Mouse (Mus musculus): ENCODE measurements around the gene Slc10a7. TPM values are rescaled to one million over a fixed set of nuclear protein-coding genes. Genes with fewer than 3 reads are reported as not detected.

The Slc10a7 gene
- polyA plus RNA-seq, 1 experiment from 2014 or later, result 6.9 TPM

- no peak overlapping the region for H3K4me2 ChIP-seq
- H3K9ac ChIP-seq, result no peak overlapping the region
- H3K36me3 ChIP-seq (replicated peaks), result no peaks in the 10 kb centered on the region
- no peak for ATAC-seq (ENCODE audit: insufficient read depth)
- no peaks in the 10 kb centered on the region for H3K9me3 ChIP-seq (replicated peaks)
- no peak overlapping the region for H3K4me3 ChIP-seq (replicated peaks)
- 79% methylated on average over 3 of the region's 3 CpGs for WGBS (ENCODE audit: insufficient replicate concordance)
- no peaks in the 10 kb centered on the region for H3K27me3 ChIP-seq
- no peaks in the 10 kb centered on the region for H3K4me1 ChIP-seq (replicated peaks)
- no peak overlapping the region for H3K27ac ChIP-seq (replicated peaks)
These were observed 68.9 kb downstream of the Slc10a7 start for GRCm38 (mm10) chr8:78578036-78578435.

DNA sequence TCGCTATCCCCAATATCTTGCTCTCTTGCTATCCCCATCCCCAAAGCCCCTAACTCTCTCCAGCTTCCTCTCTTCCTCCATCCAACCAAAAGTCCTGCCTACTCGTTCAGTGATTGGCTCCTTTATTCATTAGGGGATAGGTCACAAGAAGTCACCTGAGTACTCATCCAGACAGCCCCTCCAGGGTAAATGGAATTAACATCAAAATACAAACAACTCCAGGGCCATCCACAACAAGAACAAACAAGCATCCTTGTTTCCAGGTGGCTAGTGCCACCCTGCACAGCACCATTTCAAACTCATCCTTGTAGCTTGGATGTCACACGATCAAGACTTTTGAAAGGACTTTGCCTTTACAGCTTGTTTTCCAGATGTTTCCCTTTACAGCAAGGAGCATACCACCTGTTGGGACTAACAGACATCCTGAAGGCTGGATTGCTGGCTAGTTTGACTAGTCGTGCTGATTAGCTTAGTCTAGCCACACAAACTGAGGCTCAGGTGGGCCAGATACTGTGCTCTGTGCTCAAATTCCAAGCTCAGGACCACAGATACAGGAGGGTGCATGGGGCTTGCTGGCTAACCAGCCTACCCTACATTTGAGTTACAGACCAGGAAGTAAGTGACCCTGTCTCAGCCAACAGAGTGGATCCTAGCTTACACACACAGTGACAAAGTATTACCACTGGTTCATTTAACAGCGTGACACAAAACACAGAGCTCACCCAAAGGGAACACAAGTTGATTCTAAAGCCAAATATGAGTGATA is 75.0 kb downstream of the Slc10a7 start:
- H3K9ac ChIP-seq, result no peak overlapping the region
- no peak overlapping the region for H3K4me3 ChIP-seq (replicated peaks)
- H3K4me1 ChIP-seq (replicated peaks), result no peaks in the 10 kb centered on the region
- WGBS (ENCODE audit: insufficient replicate concordance), result 56% methylated on average over 5 of the region's 5 CpGs
- H3K36me3 ChIP-seq (replicated peaks), result no peaks in the 10 kb centered on the region
- no peaks in the 10 kb centered on the region for H3K27me3 ChIP-seq
- H3K27ac ChIP-seq (replicated peaks), result no peak overlapping the region
- ATAC-seq (ENCODE audit: insufficient read depth), result no peak
- H3K9me3 ChIP-seq (replicated peaks), result no peaks in the 10 kb centered on the region
- H3K4me2 ChIP-seq, result no peak overlapping the region

DNA sequence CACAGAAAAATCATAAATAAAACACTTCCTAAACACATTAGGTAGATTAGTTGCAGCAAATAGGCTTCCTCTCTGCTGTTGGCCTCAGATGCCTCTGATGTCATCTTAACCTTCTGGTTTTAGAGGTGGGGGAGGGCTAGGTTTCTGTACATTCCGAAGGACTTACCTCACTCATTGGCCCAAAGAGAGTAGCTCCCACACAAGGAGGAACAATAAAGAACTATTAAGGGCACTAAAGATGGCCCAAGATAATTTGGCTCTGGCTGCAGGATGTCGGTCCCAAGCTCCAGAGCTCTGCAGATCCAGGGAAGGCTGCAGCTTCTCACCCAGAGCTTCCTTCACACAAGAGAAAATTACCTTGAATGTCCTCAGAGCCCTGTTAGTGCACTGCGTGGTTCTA is 75.7 kb downstream of the Slc10a7 start:
- 59% methylated on average over 3 of the region's 3 CpGs for WGBS (ENCODE audit: insufficient replicate concordance)
- ATAC-seq (ENCODE audit: insufficient read depth), result no peak
- Histone ChIP-seq H3K9ac (no peak overlapping the region), H3K27me3 (no peaks in the 10 kb centered on the region), H3K4me3 (replicated peaks) (no peak overlapping the region), H3K4me1 (replicated peaks) (no peaks in the 10 kb centered on the region), H3K9me3 (replicated peaks) (no peaks in the 10 kb centered on the region), H3K36me3 (replicated peaks) (no peaks in the 10 kb centered on the region), H3K27ac (replicated peaks) (no peak overlapping the region), H3K4me2 (no peak overlapping the region)

GRCm38 (mm10) chr8:78595481-78595908 is 86.3 kb downstream of the Slc10a7 start:
- Histone ChIP-seq H3K36me3 (replicated peaks) (no peaks in the 10 kb centered on the region), H3K4me3 (replicated peaks) (no peak overlapping the region), H3K4me2 (no peak overlapping the region), H3K27ac (replicated peaks) (no peak overlapping the region), H3K9ac (no peak overlapping the region), H3K4me1 (replicated peaks) (no peaks in the 10 kb centered on the region), H3K9me3 (replicated peaks) (no peaks in the 10 kb centered on the region), H3K27me3 (no peaks in the 10 kb centered on the region)
- WGBS (ENCODE audit: insufficient replicate concordance), result 68% methylated on average over 6 of the region's 6 CpGs
- ATAC-seq (ENCODE audit: insufficient read depth), result no peak

GRCm38 (mm10) chr8:78598237-78598636 is 89.1 kb downstream of the Slc10a7 start:
- Histone ChIP-seq H3K9ac (no peak overlapping the region), H3K36me3 (replicated peaks) (no peaks in the 10 kb centered on the region), H3K27ac (replicated peaks) (no peak overlapping the region), H3K27me3 (no peaks in the 10 kb centered on the region), H3K4me1 (replicated peaks) (no peaks in the 10 kb centered on the region), H3K4me3 (replicated peaks) (no peak overlapping the region), H3K4me2 (no peak overlapping the region), H3K9me3 (replicated peaks) (no peaks in the 10 kb centered on the region)
- WGBS (ENCODE audit: insufficient replicate concordance), result 63% methylated on average over 3 of the region's 3 CpGs
- ATAC-seq (ENCODE audit: insufficient read depth), result no peak

- no peaks in the 10 kb centered on the region for H3K27me3 ChIP-seq
- H3K4me2 ChIP-seq, result no peak overlapping the region
- no peaks in the 10 kb centered on the region for H3K4me1 ChIP-seq (replicated peaks)
- no peak for ATAC-seq (ENCODE audit: insufficient read depth)
- H3K4me3 ChIP-seq (replicated peaks), result no peak overlapping the region
- WGBS (ENCODE audit: insufficient replicate concordance), result 92% methylated on average over 5 of the region's 5 CpGs
- peaks cover 14% of the 10 kb centered on the region for H3K36me3 ChIP-seq (replicated peaks)
- H3K9ac ChIP-seq, result no peak overlapping the region
- H3K27ac ChIP-seq (replicated peaks), result no peak overlapping the region
- 0 out of 2 replicates have a peak, but pooled peaks cover 3% of the 10 kb centered on the region for H3K9me3 ChIP-seq (replicated peaks)
These were observed 93.9 kb downstream of the Slc10a7 start for GRCm38 (mm10) chr8:78603084-78603483.

DNA sequence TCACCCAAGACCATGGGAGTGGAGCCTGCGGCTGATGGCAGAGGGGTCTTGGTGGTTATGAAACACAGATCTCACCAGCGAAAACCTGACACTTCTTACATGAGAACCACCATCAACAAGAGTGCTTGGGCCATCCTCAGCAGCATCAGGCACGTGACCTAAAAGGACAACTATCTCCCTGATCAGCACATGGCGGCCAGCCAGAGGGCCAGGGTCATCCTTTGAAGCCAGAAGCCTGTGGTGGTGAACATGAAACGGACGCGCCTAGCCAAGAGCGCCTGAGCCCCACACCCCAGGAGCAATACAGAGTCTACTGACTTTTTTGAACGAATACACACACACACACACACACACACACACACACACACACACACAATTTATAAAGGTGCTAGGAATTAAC is 95.3 kb downstream of the Slc10a7 start:
- Histone ChIP-seq H3K36me3 (replicated peaks) (peaks cover 14% of the 10 kb centered on the region), H3K27me3 (no peaks in the 10 kb centered on the region), H3K4me1 (replicated peaks) (no peaks in the 10 kb centered on the region), H3K27ac (replicated peaks) (no peak overlapping the region), H3K4me2 (no peak overlapping the region), H3K9me3 (replicated peaks) (0 out of 2 replicates have a peak, but pooled peaks cover 3% of the 10 kb centered on the region), H3K9ac (no peak overlapping the region), H3K4me3 (replicated peaks) (no peak overlapping the region)
- WGBS (ENCODE audit: insufficient replicate concordance), result 79% methylated on average over 9 of the region's 9 CpGs
- ATAC-seq (ENCODE audit: insufficient read depth), result no peak

GRCm38 (mm10) chr8:78609301-78609700 is 100.2 kb downstream of the Slc10a7 start:
- Histone ChIP-seq H3K27ac (replicated peaks) (no peak overlapping the region), H3K9me3 (replicated peaks) (0 out of 2 replicates have a peak, but pooled peaks cover 3% of the 10 kb centered on the region), H3K9ac (no peak overlapping the region), H3K27me3 (no peaks in the 10 kb centered on the region), H3K36me3 (replicated peaks) (peaks cover 12% of the 10 kb centered on the region), H3K4me2 (no peak overlapping the region), H3K4me3 (replicated peaks) (no peak overlapping the region), H3K4me1 (replicated peaks) (no peaks in the 10 kb centered on the region)
- no peak for ATAC-seq (ENCODE audit: insufficient read depth)
- 72% methylated on average over 10 of the region's 10 CpGs for WGBS (ENCODE audit: insufficient replicate concordance)

DNA sequence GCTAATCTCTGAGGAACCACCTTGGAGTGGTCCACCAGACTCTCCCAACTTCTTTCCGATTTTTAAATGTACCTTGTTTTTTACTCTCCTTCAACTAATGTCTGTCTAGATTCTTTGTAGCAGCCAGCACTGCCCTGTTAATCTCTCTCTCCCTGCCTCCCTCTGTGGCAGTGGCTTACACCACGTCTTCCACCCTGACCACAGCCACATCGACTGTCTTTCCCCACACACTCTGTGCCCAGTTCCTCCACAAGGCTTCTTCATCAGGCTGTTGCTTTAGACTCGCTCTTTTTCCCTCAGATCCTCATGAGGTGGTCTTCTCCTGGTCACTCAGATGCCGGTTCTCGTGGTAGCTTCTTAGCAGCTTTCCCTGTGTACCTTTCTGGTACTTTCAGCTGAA is 101.9 kb downstream of the Slc10a7 start:
- no peak overlapping the region for H3K4me2 ChIP-seq
- H3K27ac ChIP-seq (replicated peaks), result no peak overlapping the region
- H3K9me3 ChIP-seq (replicated peaks), result 0 out of 2 replicates have a peak, but pooled peaks cover 3% of the 10 kb centered on the region
- no peak overlapping the region for H3K9ac ChIP-seq
- peaks cover 8% of the 10 kb centered on the region for H3K36me3 ChIP-seq (replicated peaks)
- H3K4me3 ChIP-seq (replicated peaks), result no peak overlapping the region
- H3K4me1 ChIP-seq (replicated peaks), result no peaks in the 10 kb centered on the region
- ATAC-seq (ENCODE audit: insufficient read depth), result no peak
- H3K27me3 ChIP-seq, result no peaks in the 10 kb centered on the region
- WGBS (ENCODE audit: insufficient replicate concordance), result 50% methylated on average over 6 of the region's 6 CpGs

- H3K4me2 ChIP-seq, result no peak overlapping the region
- no peak for ATAC-seq (ENCODE audit: insufficient read depth)
- H3K4me3 ChIP-seq (replicated peaks), result no peak overlapping the region
- 55% methylated on average over 4 of the region's 4 CpGs for WGBS (ENCODE audit: insufficient replicate concordance)
- no peaks in the 10 kb centered on the region for H3K36me3 ChIP-seq (replicated peaks)
- no peak overlapping the region for H3K27ac ChIP-seq (replicated peaks)
- H3K4me1 ChIP-seq (replicated peaks), result no peaks in the 10 kb centered on the region
- no peaks in the 10 kb centered on the region for H3K9me3 ChIP-seq (replicated peaks)
- H3K27me3 ChIP-seq, result no peaks in the 10 kb centered on the region
- H3K9ac ChIP-seq, result no peak overlapping the region
These were observed 113.2 kb downstream of the Slc10a7 start for GRCm38 (mm10) chr8:78622362-78622761.

GRCm38 (mm10) chr8:78623972-78624371 is 114.8 kb downstream of the Slc10a7 start:
- 48% methylated on average over 5 of the region's 5 CpGs for WGBS (ENCODE audit: insufficient replicate concordance)
- H3K9ac ChIP-seq, result no peak overlapping the region
- no peak for ATAC-seq (ENCODE audit: insufficient read depth)
- no peaks in the 10 kb centered on the region for H3K4me1 ChIP-seq (replicated peaks)
- H3K27me3 ChIP-seq, result no peaks in the 10 kb centered on the region
- H3K36me3 ChIP-seq (replicated peaks), result no peaks in the 10 kb centered on the region
- H3K4me2 ChIP-seq, result no peak overlapping the region
- no peaks in the 10 kb centered on the region for H3K9me3 ChIP-seq (replicated peaks)
- no peak overlapping the region for H3K4me3 ChIP-seq (replicated peaks)
- H3K27ac ChIP-seq (replicated peaks), result no peak overlapping the region
